Mouse (Mus musculus) adrenal gland, adult 2 months (tissue): ENCODE results near the gene Stat4. TPM values are rescaled to one million over a fixed set of nuclear protein-coding genes. Genes with fewer than 3 reads are reported as not detected.
A peak's percentile ranks its signal among the peaks of the same experiment; 100 is the strongest.

Source experiments
- DNase-seq: peaks from one replicate; pipeline ENCODE4 v3.0.0; 2021
- long read RNA-seq: library from polyadenylated mRNA; stranded (forward); transcript quantifications from one replicate; pipeline ENCODE4 v2.0.0, GENCODE M21; 2021
- polyA plus RNA-seq: library from polyadenylated mRNA; depleted of rRNA; stranded (reverse); fragments of >200 nt; gene quantifications from 2 replicates; pipeline ENCODE4 v1.2.3, GENCODE M21; 2012; rRNA removed
- total RNA-seq, 2 experiments: library from RNA; stranded (reverse); gene quantifications; 2 replicates each; pipeline ENCODE4 v1.2.3; 2021

Stat4 gene
- total RNA-seq (under 1 TPM; 0.28 to 0.43 TPM), polyA plus RNA-seq (not detected in 2 replicates)
- long read RNA-seq = 0 reads

DNA sequence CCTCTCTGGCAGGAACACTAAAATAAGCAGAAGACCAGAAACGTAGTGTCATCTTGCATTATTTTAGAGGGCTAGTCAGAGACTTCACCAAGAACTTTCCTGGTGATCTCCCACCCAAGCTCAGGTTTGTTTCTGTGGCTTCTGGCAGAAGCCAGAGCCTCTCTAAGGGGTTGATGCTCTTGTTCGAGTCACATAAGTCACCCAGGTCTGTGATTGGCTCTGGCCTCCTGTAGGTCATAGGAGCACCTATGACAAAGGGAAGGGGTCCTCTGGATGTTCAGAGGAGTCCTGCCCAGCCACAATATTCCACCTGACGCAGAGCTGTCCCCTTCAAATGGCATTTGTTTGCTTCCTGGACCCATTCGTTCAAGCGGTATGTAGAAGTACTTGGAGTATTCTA, at the start of gene Stat4:
Gene Stat4, plus strand, starts transcription at position 301 of the 400 bp plus-strand sequence.
- no peak for DNase-seq

GRCm38 (mm10) chr1:51938357-51938756, 48.6 kb upstream of the Stat4 start:
- DNase-seq = no peak

DNA sequence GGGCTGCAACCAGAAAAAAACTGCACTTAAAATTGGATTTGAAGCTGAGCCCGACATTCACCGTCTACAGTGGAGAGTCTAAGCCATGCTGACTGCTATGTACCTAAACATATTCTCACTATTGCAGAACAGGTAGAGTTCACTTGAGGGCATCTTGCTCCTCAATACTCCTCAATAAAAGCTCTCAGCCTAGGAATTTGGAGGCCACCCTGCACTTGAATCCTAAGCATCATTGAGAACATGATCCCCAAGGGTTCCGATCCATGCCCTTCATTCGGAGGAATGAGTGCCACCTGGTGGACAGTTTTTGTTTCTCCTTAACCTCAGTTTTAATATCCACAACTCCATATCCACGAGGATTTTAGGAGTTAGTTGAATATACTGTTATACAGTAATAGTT, 42.2 kb upstream of the Stat4 start:
- DNase-seq = peak; percentile 21

- no peak for DNase-seq
Measured at GRCm38 (mm10) chr1:51947116-51947515, 39.8 kb upstream of the Stat4 start.

- DNase-seq = no peak
Measured at GRCm38 (mm10) chr1:51964647-51965046, 22.3 kb upstream of the Stat4 start.

GRCm38 (mm10) chr1:51968994-51969393, 18.0 kb upstream of the Stat4 start:
- DNase-seq = no peak

- DNase-seq = no peak
Measured at GRCm38 (mm10) chr1:51970182-51970581, 16.8 kb upstream of the Stat4 start.

DNA sequence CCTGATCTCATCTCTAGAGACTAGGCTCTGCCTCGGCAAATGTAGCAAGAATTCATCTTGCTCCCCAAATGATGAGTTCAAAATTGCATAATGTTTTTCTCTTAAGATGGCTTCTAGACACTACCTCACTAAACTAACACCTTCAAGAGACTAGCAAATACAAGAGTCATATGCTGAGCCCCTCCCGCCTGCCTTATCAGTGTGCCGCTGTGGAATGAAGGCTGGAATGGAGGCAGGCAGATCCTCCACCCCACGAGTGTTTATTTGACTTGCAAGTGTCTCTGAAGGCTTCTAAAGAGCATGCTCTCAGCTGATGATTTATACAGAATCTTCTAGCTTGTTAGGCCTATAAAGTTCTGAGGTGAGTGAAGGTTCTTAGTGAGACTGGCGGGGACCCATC, 11.4 kb upstream of the Stat4 start:
- DNase-seq = no peak

GRCm38 (mm10) chr1:51979048-51979447, 7.9 kb upstream of the Stat4 start:
- no peak for DNase-seq

GRCm38 (mm10) chr1:51991983-51992609, 5.1 kb downstream of the Stat4 start:
- no peak for DNase-seq

DNA sequence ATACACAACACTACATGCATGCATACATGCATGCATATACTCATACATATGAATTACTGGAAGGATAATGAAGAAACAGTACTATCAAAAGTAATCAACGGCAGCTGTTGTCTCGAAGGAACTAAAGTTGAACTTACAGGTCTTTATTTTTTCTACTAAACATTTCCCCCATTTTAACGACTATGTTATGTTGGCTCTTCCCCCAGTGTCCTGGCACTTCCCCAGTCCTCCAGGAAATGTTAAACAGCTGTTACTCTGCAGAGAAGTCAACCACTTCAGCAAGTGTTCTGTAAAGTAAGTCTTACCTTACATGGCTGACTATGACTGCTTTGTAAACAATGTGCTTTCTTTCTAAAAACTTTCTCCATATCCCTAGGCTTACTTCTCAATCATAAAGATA, 9.1 kb downstream of the Stat4 start:
- no peak for DNase-seq

DNA sequence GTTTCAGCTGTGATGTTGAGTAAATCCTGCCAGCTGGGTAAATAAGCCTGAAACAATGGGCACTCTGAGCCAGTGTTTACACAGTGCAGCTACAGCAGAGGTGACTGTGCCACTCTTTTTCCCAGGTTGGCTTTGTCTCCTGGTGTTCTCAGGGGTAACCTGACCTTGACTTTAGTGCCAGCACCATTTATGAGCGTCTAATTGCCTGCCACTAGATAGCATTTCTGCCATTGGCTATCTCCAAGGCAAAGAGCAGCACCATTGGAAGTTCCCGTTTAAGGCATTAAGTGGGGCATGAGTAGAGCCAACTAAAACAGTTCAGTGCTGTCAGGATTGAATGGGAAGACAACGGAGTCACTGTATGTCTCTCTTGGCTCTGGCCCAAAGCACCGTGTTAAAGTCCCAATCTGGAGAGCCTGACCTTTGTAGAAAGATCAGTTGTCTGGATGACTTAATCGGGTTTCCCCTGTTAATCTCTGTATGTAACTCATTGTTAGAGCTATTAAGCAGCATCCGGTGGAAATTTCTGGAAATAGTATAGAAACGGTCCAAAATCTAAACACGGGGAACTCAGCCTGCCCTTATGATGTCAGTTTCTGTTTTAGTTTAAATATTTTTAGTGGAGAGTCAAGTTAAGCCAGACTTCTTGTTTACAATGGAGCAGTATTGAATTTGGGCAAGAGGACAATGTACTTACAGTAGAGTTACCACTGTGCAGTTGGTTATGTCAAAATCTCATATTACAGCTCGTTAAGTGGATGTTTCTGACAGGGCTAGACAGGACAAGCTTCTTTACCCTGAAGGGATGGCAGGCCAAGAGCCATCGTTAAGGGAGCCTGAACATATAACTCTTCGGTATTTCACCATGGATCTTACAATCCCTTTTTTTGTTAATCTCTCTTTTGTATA, 10.1 kb downstream of the Stat4 start:
- DNase-seq = no peak

DNA sequence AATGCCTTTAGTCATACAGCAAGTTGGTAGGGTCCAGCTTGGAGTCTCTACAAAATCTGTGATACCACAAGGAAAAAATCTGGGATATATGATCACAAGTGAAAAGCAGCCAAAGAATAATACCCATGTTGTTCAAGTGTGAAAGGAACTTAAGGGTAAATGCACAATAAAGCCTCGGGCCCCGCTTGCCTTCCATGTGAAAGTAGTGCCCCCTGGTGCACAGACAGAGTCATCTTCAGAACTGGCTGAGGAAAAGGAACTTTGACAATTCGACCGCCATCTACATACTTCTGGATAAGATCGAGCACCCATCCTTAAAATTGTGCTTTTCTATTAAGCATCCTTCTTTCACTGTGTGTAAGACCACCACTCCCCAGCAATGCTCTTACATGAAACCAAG, 11.6 kb downstream of the Stat4 start:
- DNase-seq = peak; percentile 42

DNA sequence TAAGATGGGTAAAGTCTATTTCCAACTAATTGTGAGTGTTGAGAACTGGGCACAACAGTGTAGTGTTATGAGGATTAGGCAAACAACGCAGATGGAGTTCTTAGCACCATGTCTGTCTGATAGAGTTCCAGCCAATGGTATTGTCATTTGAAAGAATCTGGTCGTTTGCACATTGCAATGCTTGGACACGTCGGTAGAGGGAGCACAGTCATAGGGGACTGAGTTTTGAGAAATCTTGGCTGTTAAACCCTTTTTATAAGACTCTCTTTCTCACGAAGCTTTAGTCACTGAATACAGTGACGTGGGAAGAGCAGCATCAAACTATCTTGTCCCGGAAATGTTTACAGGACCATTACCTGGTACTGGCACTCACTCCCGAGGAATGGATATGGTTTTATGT, 17.1 kb downstream of the Stat4 start:
- DNase-seq = peak; percentile 65

GRCm38 (mm10) chr1:52008443-52008842, 21.5 kb downstream of the Stat4 start:
- peak; percentile 33 for DNase-seq

GRCm38 (mm10) chr1:52008947-52009346, 22.0 kb downstream of the Stat4 start:
- DNase-seq = no peak

DNA sequence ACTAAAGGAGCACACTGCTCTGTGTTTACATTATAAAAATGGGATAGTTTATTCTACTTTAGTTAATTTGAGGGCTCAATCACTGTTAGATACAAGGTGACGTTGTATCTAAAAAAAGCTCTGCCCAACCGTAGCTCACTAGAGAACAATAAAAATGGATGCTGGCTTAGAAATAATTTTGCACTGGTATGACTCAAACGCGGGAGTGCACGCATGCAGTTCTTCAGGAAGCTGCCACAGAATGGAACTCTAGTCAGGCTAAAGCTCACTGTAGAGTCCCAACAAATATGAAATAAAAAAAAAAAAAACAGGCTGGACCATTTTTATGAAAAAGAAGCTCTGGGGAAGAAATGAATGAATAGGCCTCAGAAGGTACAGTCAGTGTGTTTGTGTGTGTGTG, 23.8 kb downstream of the Stat4 start:
- no peak for DNase-seq

GRCm38 (mm10) chr1:52011227-52011626, 24.3 kb downstream of the Stat4 start:
- no peak for DNase-seq

- DNase-seq = no peak
Measured at GRCm38 (mm10) chr1:52012231-52012630, 25.3 kb downstream of the Stat4 start.

GRCm38 (mm10) chr1:52012757-52013156, 25.8 kb downstream of the Stat4 start:
- no peak for DNase-seq

DNA sequence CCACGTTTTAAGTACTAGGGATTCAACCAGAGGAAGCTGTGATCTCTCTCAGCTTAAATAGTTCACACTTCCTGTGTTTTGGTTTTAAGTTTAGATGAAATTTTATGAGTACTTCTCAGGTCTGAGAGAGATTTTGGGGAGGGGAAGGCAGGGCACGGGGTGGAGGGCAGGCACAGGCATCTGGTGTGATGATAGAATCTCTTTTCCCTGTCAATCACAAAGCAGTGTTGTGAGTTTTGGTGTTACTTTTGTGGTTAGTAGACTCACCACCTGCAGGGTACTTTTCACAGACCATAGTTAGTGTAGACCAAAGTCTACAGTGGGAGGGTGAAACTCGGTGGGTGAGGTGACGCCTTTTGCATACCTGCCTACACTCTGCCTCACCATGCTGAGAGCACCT, 32.7 kb downstream of the Stat4 start:
- DNase-seq = no peak

- no peak for DNase-seq
Measured at GRCm38 (mm10) chr1:52021936-52022725, 35.2 kb downstream of the Stat4 start.

DNA sequence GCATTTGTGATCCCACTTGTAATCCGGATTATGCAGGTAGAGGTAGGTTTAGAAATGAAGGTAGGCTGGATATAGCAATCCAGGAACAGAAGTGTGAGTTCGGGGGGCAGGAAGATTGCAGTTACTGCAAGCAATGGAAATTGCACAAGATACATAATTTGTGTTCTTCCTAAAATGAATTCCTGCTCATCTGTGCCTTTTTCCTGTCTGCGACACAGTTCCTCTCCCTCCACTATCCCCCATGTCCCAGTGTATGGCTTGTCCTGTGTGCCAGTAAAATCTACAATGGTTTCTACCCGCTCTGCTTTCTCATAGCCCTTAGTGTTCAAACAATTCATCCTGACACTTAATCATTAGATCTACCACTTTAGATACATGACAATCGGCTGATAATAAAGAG, 41.7 kb downstream of the Stat4 start:
- DNase-seq = no peak
